Mouse (Mus musculus): ENCODE data around the gene Cfap44. TPM values are rescaled to one million over a fixed set of nuclear protein-coding genes. Genes with fewer than 3 reads are reported as not detected.

Gene Cfap44
- total RNA-seq, 2 experiments from 2014 or later, result not detected

GRCm38 (mm10) chr16:44527218-44527905 is 132.8 kb downstream of the Cfap44 start:
- intact Hi-C loops (cut with DNase I), result no loop called here
- no peak for DNase-seq

- intact Hi-C loops (cut with DNase I), result no loop called here
- no peak for DNase-seq
Measured at GRCm38 (mm10) chr16:44528955-44529354, 134.4 kb downstream of the Cfap44 start.

- intact Hi-C loops (cut with DNase I), result no loop called here
- no peak for DNase-seq
Measured at GRCm38 (mm10) chr16:44529691-44530090, 135.1 kb downstream of the Cfap44 start.

GRCm38 (mm10) chr16:44530191-44530590 is 135.6 kb downstream of the Cfap44 start:
- intact Hi-C loops (cut with DNase I), result no loop called here
- no peak for DNase-seq

GRCm38 (mm10) chr16:44530829-44531228 is 136.2 kb downstream of the Cfap44 start:
- intact Hi-C loops (cut with DNase I), result no loop called here
- DNase-seq, result no peak

GRCm38 (mm10) chr16:44531239-44531797 is 136.7 kb downstream of the Cfap44 start:
- intact Hi-C loops (cut with DNase I), result no loop called here

More at GRCm38 (mm10) chr16:44531239-44531797, 136.7 kb downstream of the Cfap44 start:
- no peak for DNase-seq

Other genes with a start within 250 kb of the Cfap44 start
- 10 to 100 TPM; 33.2 to 35.6 TPM for gene Usf3, start 221.6 kb upstream of the Cfap44 start, total RNA-seq (2021)
- under 1 TPM; 0.18 to 0.30 TPM for gene Sidt1, start 61.6 kb upstream of the Cfap44 start, total RNA-seq (2021)
- 1 to 10 TPM; 6.1 to 7.9 TPM for gene Spice1, start 47.7 kb upstream of the Cfap44 start, total RNA-seq (2021)
- gene Boc, start 164.1 kb downstream of the Cfap44 start, total RNA-seq (2021), result 1 to 10 TPM; 3.7 to 3.8 TPM